Mouse (Mus musculus): ENCODE results near the gene AC161166.1.
"Not testable (repeated sequence)": the region's sequence is repeated elsewhere in the genome, so short reads cannot be mapped to it uniquely, and the experiment has no call there.

Gene AC161166.1

DNA sequence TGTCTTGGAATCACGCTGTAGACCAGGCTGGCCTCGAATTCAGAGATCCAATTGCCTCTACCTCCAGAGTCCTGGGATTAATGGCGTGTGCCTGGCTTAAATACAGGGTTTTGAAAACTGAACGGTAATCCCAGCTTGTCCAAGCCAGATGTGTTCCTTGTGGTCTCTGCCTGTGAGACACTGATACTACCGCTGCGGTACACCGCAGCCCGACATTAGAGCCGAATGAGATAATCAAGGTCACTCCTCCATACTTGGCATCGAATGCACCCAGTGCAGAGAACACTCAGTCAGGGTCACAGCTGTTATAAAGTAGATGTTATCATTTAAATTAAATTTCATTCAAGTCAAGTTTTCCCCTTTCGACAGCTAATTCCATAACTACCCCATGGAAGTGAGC, 16.6 kb upstream of the AC161166.1 start:
- CTCF ChIA-PET: no interaction called here

DNA sequence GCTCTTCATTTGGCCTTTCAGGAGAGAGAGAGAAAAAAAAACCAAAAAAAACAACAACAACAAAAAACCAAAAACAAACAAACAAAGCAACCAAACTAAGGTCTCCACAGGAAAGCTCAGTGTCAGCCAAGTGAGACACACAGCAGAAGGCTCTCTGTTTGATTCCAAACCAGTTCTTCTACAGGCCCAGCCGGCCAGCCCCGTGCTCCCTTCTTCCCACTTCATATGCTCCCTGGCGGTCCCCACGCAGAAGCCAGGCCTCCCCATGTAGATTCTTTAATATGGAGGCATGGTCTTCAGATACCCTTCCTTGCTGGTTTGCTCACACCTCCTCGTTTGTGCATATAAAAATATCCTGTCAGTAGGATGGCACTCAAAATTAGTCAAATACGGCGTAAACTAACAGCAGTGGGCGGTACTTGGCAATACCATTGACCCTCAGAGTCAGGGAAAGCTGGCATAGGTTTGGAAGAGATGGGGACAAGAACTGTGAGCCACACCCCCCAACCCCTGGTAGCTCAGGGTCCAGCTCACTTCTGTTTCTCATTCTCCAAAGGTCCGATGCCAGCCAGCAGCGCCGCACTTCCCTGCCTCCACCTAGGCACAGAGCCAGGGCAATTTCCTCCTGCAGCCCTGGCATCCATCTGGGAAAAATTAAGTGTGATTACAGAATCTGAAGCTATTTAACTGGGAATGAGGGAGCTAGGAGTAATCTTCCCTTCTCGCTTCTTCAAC, 13.6 kb upstream of the AC161166.1 start:
- CTCF ChIA-PET: interaction anchor here (0.7 kb wide), 2 partner anchors 191 to 458 kb away, joined by 3 read pairs; no protein-coding TSS in a partner anchor

DNA sequence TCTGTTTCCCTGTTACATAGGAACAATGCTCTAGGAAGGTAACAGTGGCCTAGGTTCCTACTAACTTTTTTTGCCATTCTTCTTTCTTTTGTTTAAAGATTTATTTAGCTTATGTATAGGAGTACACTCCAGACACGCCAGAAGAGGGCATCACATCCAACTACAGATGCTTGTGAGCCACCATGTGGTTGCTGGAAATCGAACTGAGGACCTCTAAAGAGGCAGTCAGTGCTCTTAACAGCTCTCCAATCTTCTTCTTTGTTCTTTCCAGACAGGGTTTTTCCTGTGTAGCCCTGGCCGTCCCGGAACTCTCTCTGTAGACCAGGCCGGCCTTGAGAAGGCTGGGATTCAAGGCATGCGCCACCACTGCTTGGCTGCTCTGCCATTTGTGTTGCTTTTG, 12.7 kb upstream of the AC161166.1 start:
- CTCF ChIA-PET: interaction anchor here (0.7 kb wide), 1 partner anchor 190 kb away, joined by 3 read pairs; no protein-coding TSS in a partner anchor

DNA sequence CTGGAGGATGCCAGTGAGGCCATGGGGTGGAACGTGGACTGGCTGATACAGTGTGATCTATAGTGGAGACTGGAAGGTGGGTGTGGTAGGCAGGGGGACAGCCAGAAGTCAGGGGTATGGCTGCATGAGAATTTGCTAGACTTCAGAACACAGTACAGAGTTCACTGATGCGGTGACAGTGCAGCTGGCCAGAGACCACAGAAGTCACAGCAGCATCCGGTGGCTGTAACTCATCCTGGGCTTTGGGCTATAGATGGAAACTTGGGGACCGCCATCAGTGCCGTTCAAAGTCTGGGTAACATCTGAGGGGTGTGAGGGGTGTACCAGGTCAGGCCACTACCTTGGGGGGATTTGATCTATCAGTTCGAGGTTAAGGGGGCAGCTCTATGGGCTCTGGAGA, 11.5 kb upstream of the AC161166.1 start:
- CTCF ChIA-PET: no interaction called here

DNA sequence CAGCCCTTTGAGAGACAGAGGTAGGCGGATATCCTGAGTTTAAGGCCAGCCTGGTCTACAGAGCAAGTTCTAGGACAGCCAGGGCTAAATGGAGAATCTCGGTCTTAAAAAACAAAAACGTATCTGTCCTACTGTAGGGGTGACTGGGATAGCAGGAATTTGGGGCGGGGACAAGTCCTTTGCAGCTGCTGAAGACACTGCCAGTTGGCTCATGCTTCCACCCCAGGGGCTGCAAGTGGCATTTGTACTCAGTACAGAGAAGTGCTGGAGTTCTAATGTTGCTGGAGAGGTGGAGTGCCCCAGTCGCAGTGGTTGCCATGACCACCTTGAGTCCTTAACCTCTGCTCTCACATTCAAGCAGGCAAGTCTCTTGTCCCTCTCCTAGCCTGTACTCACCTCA, 10.6 kb upstream of the AC161166.1 start:
- CTCF ChIA-PET: no interaction called here

GRCm38 (mm10) chr7:24520054-24520453, 7.8 kb upstream of the AC161166.1 start:
- CTCF ChIA-PET: not testable (repeated sequence)

GRCm38 (mm10) chr7:24519130-24519529, 6.9 kb upstream of the AC161166.1 start:
- CTCF ChIA-PET: no interaction called here

DNA sequence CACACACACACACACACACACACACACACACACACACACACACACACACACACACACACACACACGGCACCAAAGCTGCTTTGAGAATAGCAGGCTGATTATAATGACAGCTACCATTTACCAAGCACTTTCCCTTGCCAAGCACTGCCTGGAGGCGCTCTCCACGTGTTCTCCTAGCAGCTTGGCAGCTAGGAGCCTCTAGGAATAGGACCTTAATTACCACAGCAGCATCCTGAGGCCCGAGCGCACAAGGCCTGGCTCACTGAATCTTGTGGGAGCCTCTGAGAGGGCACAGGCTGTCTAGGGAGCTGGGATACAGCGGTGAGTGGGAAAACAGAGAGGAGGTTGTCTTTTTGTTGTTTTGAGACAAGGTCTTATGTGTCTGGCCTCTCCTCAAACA, 5.4 kb upstream of the AC161166.1 start:
- CTCF ChIA-PET: interaction anchor here (0.9 kb wide), 1 partner anchor 15 kb away, joined by 4 read pairs; no protein-coding TSS in a partner anchor

DNA sequence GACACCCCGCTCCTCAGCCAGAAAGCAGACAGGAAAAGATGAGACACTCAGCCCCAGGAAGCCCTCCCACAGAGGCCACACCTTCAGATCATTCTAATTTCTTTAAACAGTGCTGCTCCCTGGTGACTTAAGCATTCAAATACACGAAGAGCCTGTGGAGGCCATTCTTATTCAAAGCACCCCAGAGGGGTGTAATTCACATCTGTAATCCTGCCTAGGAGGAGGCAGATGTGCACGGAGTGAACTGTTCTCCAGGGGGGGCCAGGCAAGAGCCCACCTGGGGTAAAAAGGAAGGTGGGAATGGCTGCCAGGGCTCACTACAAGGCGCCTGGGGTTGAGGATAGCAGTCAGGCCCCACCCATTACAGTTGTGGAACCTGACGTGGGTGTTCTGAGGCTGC, 4.8 kb upstream of the AC161166.1 start:
- CTCF ChIA-PET: no interaction called here

DNA sequence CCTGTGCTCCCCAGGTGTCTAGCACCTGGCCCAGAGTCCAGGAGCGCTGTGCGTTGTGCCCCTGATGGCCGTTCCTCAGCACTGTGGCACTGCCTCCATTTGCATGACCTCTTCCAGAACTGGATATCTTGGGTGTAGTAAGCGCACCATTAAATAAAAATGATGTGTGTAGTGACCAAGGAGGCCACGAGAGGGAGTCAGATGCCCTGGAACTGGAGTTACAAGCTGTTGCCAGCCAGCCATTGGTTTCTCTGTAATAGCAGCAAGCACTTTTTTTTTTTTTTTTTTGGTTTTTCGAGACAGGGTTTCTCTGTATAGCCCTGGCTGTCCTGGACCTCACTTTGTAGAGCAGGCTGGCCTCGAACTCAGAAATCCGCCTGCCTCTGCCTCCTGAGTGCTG, 4.1 kb upstream of the AC161166.1 start:
- CTCF ChIA-PET: not testable (repeated sequence)

GRCm38 (mm10) chr7:24507726-24508114, 4.5 kb downstream of the AC161166.1 start:
- CTCF ChIA-PET: interaction anchor here (0.7 to 1.0 kb wide), 3 partner anchors 12 to 46 kb away, joined by 3 to 15 read pairs (median 13); no protein-coding TSS in a partner anchor

- CTCF ChIA-PET: interaction anchor here (0.6 to 1.0 kb wide), 5 partner anchors 12 to 57 kb away, joined by 3 to 15 read pairs (median 4); no protein-coding TSS in a partner anchor
These were observed 5.2 kb downstream of the AC161166.1 start, which contains the start of gene Zfp428 for GRCm38 (mm10) chr7:24506838-24507725. Zfp428 (plus strand) TSS chr7:24507006.

- CTCF ChIA-PET: interaction anchor here (0.6 to 0.9 kb wide), 3 partner anchors 26 to 65 kb away, joined by 3 to 4 read pairs (median 4); no protein-coding TSS in a partner anchor
These were observed 5.8 kb downstream of the AC161166.1 start for GRCm38 (mm10) chr7:24506476-24506837.

- CTCF ChIA-PET: interaction anchor here (0.6 to 0.9 kb wide), 2 partner anchors 25 to 64 kb away, joined by 4 read pairs; no protein-coding TSS in a partner anchor
These were observed 6.2 kb downstream of the AC161166.1 start for GRCm38 (mm10) chr7:24506065-24506459.

DNA sequence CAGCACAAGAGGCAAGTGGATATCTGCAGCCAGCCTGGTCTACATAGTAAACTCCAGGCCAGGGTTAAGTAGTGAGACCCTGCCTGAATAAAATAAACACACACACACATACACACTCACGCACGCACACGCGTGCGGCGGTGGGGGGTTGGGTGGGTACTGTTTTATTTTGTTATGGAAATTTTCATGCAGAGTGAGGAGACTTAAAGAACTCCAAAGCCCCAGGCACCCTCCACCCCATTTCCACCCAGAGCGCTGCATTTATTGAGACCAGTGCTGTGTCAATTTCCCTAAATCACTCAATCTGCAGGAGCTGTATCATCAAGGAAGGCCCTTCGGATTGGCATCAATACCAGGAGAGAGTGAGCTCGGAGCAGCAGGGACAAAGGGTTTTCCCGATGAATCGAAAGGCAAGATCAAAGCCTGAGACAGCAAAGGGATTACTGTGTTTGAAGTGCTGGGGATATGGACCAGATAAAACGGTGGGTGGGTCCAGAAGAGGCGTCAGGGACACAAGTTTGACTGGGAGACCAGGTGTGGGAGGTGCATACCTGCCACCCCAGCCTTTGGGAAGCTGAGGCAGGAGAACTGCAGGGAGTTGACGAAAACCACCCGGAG, 6.7 kb downstream of the AC161166.1 start:
- CTCF ChIA-PET: interaction anchor here (0.9 kb wide), 1 partner anchor 64 kb away, joined by 4 read pairs; no protein-coding TSS in a partner anchor

GRCm38 (mm10) chr7:24504868-24505267, 7.4 kb downstream of the AC161166.1 start:
- CTCF ChIA-PET: no interaction called here

DNA sequence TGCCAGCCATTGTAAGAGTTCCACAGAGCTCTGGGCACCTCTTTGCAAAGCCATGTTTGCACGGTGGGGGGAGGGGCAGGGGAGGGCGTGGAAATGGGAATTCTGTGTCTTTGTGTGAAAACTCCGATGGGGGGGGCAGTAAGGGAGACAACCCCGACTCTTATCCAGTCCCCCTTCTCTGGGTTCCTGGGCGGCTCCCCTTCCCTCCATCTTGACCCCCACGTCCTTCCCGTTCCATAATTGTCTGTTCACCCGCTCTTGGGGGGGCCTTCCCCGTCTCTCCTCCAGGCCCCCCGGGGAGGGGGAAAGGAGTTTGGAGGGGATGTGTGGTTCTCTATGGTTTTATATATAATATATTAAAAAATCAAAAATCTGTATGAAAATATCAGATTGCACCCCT, 8.3 kb downstream of the AC161166.1 start:
- CTCF ChIA-PET: interaction anchor here (0.6 to 0.7 kb wide), 2 partner anchors 237 to 1323 kb away, joined by 3 to 6 read pairs; no protein-coding TSS in a partner anchor

DNA sequence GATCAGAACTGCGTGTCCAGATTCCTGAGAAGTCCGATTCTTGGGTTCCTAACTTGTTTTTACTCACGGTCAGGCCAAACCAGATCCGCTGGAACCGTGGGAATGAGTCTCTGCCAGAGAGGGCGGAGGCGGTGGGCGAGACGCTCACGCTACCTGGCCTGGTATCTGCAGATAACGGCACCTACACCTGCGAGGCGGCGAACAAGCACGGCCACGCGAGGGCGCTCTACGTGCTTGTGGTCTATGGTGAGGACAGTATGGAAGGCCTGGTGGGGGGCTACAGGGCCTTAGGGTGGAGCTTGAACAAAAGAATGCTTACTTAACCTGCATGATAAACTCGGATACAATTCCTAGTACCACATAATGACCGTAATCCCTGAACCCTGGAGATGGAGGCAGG, 10.8 kb downstream of the AC161166.1 start:
- CTCF ChIA-PET: no interaction called here

DNA sequence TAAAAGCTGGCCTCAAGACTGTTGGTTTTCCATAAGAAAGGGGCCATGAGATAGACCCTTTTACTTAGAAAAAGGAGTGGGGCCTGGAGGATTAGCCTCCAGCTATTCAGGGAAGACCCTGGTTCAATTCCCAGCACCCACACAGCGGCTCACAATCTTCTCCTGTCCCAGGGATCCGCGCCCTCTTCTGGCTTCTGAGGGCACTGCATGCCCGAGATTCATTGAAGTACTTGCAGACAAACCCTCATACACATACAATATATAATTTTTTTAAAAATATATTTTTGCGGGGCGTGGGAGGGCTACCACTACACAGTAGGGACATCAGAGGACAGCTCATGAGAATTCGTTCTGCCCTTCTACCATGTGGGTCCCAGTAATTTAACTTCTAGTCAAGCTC, 11.3 kb downstream of the AC161166.1 start:
- CTCF ChIA-PET: no interaction called here

- CTCF ChIA-PET: no interaction called here
These were observed 12.2 kb downstream of the AC161166.1 start for GRCm38 (mm10) chr7:24499856-24500577.

DNA sequence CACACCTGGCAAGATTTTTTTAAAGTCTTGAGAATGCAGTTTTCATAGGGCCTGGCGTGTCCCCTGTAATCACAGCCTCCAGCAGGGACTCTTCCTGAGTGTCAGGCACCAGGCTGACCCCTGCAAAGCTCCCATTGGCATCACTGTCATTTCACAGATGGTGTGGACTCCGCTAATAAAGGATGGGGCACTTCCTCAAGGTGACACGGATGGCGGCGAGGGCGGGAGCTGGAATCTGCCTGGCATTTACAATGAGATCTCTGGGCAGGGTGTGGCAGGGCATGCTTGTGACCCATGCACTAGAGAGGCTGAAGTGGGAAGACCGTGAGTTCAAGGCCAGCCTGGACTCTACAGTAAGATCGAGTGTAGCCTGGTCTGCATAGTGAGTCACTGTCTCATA, 24.0 kb downstream of the AC161166.1 start:
- CTCF ChIA-PET: no interaction called here

Data from spleen, embryonic (tissue).